Mouse (Mus musculus) bone marrow, adult 2 months (tissue): Measurements from ENCODE around the gene Car14.

ENCODE experiments used
- CTCF ChIP-seq: fragments of 200-500 bp; IDR thresholded peaks from 2 replicates; pipeline ENCODE4 v1.5.1; 2011; ENCODE audit warnings: low read length, control low read depth; ENCODE audit not compliant: control insufficient read depth, insufficient read depth
- POLR2A ChIP-seq: fragments of 200-500 bp; IDR thresholded peaks from 2 replicates; pipeline ENCODE4 v1.6.1; 2011; ENCODE audit warnings: low read depth, mild to moderate bottlenecking, control low read depth, low read length, borderline replicate concordance; ENCODE audit not compliant: control insufficient read depth

GRCm38 (mm10) chr3:95861216-95861615 lies 43.3 kb downstream of the Car14 start:
- TF ChIP-seq CTCF, result peak; percentile 56
- no peak for TF ChIP-seq POLR2A
